Mouse (Mus musculus): ENCODE data around the gene Cdc27. TPM values are rescaled to one million over a fixed set of nuclear protein-coding genes. Genes with fewer than 3 reads are reported as not detected.

Cdc27 gene
- total and polyA plus RNA-seq, 3 experiments: 4.6 to 24.6 (median 23.2) TPM

- intact Hi-C loops (cut with DNase I): no loop called here
- H3K79me2 ChIP-seq (replicated peaks; ENCODE audit: control insufficient read depth, insufficient read depth, low read length): no peaks in the 10 kb centered on the region
- H3K4me1 ChIP-seq (ENCODE audit: control insufficient read depth, insufficient read depth, low read length): 0 out of 2 replicates have a peak, but pooled peaks cover 1% of the 10 kb centered on the region
- no peaks in the 10 kb centered on the region for H3K27me3 ChIP-seq (ENCODE audit: control insufficient read depth, insufficient read depth, low read length)
- 70% methylated on average over 1 of the region's 1 CpGs for WGBS
- DNase-seq: no peak
- no peak overlapping the region for H3K4me3 ChIP-seq
- H3K9ac ChIP-seq (ENCODE audit: low read depth, low read length): no peak overlapping the region
- TF ChIP-seq CTCF (IDR thresholded peaks at IDR 0.05) (no peak), EP300 (IDR thresholded peaks at IDR 0.05; ENCODE audit: insufficient read depth, low read depth, low read length) (no peak), POLR2A (IDR thresholded peaks at IDR 0.05; ENCODE audit: insufficient read depth, low read depth, low read length) (no peak)
- H3K36me3 ChIP-seq (ENCODE audit: control insufficient read depth, insufficient read depth, low read length): no peaks in the 10 kb centered on the region
- H3K27ac ChIP-seq: no peak overlapping the region
Observed at GRCm38 (mm10) chr11:104589570-104589969, 39.1 kb upstream of the Cdc27 start.

- intact Hi-C loops (cut with DNase I): no loop called here
- no peak for DNase-seq
- no peak overlapping the region for H3K4me3 ChIP-seq
- H3K4me1 ChIP-seq (ENCODE audit: control insufficient read depth, insufficient read depth, low read length): 0 out of 2 replicates have a peak, but pooled peaks cover 1% of the 10 kb centered on the region
- H3K27ac ChIP-seq: no peak overlapping the region
- no peaks in the 10 kb centered on the region for H3K79me2 ChIP-seq (replicated peaks; ENCODE audit: control insufficient read depth, insufficient read depth, low read length)
- TF ChIP-seq CTCF (IDR thresholded peaks at IDR 0.05) (no peak), POLR2A (IDR thresholded peaks at IDR 0.05; ENCODE audit: insufficient read depth, low read depth, low read length) (no peak), EP300 (IDR thresholded peaks at IDR 0.05; ENCODE audit: insufficient read depth, low read depth, low read length) (no peak)
- H3K36me3 ChIP-seq (ENCODE audit: control insufficient read depth, insufficient read depth, low read length): no peaks in the 10 kb centered on the region
- H3K9ac ChIP-seq (ENCODE audit: low read depth, low read length): no peak overlapping the region
- 86% methylated on average over 2 of the region's 2 CpGs for WGBS
- no peaks in the 10 kb centered on the region for H3K27me3 ChIP-seq (ENCODE audit: control insufficient read depth, insufficient read depth, low read length)
Observed at GRCm38 (mm10) chr11:104588513-104588912, 38.1 kb upstream of the Cdc27 start.

GRCm38 (mm10) chr11:104587904-104588303, 37.5 kb upstream of the Cdc27 start:
- Histone ChIP-seq H3K79me2 (replicated peaks; ENCODE audit: control insufficient read depth, insufficient read depth, low read length) (no peaks in the 10 kb centered on the region), H3K27me3 (ENCODE audit: control insufficient read depth, insufficient read depth, low read length) (no peaks in the 10 kb centered on the region), H3K27ac (no peak overlapping the region), H3K36me3 (ENCODE audit: control insufficient read depth, insufficient read depth, low read length) (no peaks in the 10 kb centered on the region), H3K9ac (ENCODE audit: low read depth, low read length) (no peak overlapping the region), H3K4me1 (ENCODE audit: control insufficient read depth, insufficient read depth, low read length) (0 out of 2 replicates have a peak, but pooled peaks cover 1% of the 10 kb centered on the region), H3K4me3 (no peak overlapping the region)
- TF ChIP-seq CTCF (IDR thresholded peaks at IDR 0.05): no peak
- no peak for TF ChIP-seq EP300 (IDR thresholded peaks at IDR 0.05; ENCODE audit: insufficient read depth, low read depth, low read length)
- no peak for TF ChIP-seq POLR2A (IDR thresholded peaks at IDR 0.05; ENCODE audit: insufficient read depth, low read depth, low read length)
- DNase-seq: no peak
- intact Hi-C loops (cut with DNase I): no loop called here
- WGBS: 96% methylated on average over 9 of the region's 9 CpGs

GRCm38 (mm10) chr11:104585495-104585894, 35.1 kb upstream of the Cdc27 start:
- DNase-seq: no peak
- Histone ChIP-seq H3K4me3 (no peak overlapping the region), H3K9ac (ENCODE audit: low read depth, low read length) (no peak overlapping the region), H3K79me2 (replicated peaks; ENCODE audit: control insufficient read depth, insufficient read depth, low read length) (no peaks in the 10 kb centered on the region), H3K27me3 (ENCODE audit: control insufficient read depth, insufficient read depth, low read length) (no peaks in the 10 kb centered on the region), H3K27ac (no peak overlapping the region), H3K36me3 (ENCODE audit: control insufficient read depth, insufficient read depth, low read length) (no peaks in the 10 kb centered on the region), H3K4me1 (ENCODE audit: control insufficient read depth, insufficient read depth, low read length) (peaks cover 4% of the 10 kb centered on the region)
- no peak for TF ChIP-seq EP300 (IDR thresholded peaks at IDR 0.05; ENCODE audit: insufficient read depth, low read depth, low read length)
- no peak for TF ChIP-seq POLR2A (IDR thresholded peaks at IDR 0.05; ENCODE audit: insufficient read depth, low read depth, low read length)
- no peak for TF ChIP-seq CTCF (IDR thresholded peaks at IDR 0.05)
- intact Hi-C loops (cut with DNase I): no loop called here
- WGBS: 87% methylated on average over 5 of the region's 5 CpGs

DNA sequence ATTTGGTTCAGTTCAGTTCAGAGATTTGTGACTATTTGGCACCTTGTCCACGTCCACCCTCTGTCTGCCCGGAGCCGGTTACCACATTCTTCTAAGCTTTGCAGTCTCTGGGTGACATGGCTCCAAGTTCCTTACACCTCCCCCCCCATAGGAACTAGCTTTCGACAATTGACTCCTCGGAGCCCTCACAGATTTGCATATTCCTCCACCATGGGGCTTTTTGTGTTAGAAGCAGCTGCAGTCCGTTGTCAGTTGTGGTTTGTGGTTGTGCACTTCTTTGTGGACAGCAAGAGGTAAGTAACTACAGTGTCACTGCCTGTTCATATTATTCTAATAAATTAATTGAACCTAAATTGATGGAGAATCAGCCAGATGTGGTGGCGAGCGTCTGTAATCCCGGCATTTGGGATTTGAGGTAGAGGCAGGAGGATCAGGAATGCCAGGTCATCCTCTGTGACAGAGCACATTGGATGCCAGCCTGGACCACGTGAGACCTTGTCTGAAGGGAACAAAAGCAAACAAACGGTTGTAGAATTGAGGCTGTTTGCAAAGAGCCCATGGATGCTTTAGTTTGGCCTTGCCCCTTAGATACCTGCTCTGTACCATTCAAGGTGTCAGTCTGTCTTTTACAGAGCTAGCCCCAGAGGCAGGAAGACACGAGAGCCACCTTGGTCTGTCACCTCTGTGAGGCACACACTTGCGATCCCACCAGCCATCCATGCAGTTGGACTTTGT, 32.4 kb upstream of the Cdc27 start:
- no peak for DNase-seq
- intact Hi-C loops (cut with DNase I): no loop called here
- 78% methylated on average over 13 of the region's 13 CpGs for WGBS
- TF ChIP-seq EP300 (IDR thresholded peaks at IDR 0.05; ENCODE audit: insufficient read depth, low read depth, low read length) (no peak), CTCF (IDR thresholded peaks at IDR 0.05) (no peak), POLR2A (IDR thresholded peaks at IDR 0.05; ENCODE audit: insufficient read depth, low read depth, low read length) (no peak)
- no peaks in the 10 kb centered on the region for H3K36me3 ChIP-seq (ENCODE audit: control insufficient read depth, insufficient read depth, low read length)
- H3K4me1 ChIP-seq (ENCODE audit: control insufficient read depth, insufficient read depth, low read length): peaks cover 5% of the 10 kb centered on the region
- no peaks in the 10 kb centered on the region for H3K27me3 ChIP-seq (ENCODE audit: control insufficient read depth, insufficient read depth, low read length)
- no peak overlapping the region for H3K27ac ChIP-seq
- no peak overlapping the region for H3K9ac ChIP-seq (ENCODE audit: low read depth, low read length)
- H3K4me3 ChIP-seq: no peak overlapping the region
- no peaks in the 10 kb centered on the region for H3K79me2 ChIP-seq (replicated peaks; ENCODE audit: control insufficient read depth, insufficient read depth, low read length)

GRCm38 (mm10) chr11:104582308-104582606, 31.8 kb upstream of the Cdc27 start:
- no peak overlapping the region for H3K4me3 ChIP-seq
- no peak overlapping the region for H3K27ac ChIP-seq
- no peaks in the 10 kb centered on the region for H3K79me2 ChIP-seq (replicated peaks; ENCODE audit: control insufficient read depth, insufficient read depth, low read length)
- peaks cover 5% of the 10 kb centered on the region for H3K4me1 ChIP-seq (ENCODE audit: control insufficient read depth, insufficient read depth, low read length)
- no peak overlapping the region for H3K9ac ChIP-seq (ENCODE audit: low read depth, low read length)
- 60% methylated on average over 2 of the region's 2 CpGs for WGBS
- TF ChIP-seq CTCF (IDR thresholded peaks at IDR 0.05): no peak
- no peaks in the 10 kb centered on the region for H3K36me3 ChIP-seq (ENCODE audit: control insufficient read depth, insufficient read depth, low read length)
- no peak for DNase-seq
- intact Hi-C loops (cut with DNase I): no loop called here
- no peaks in the 10 kb centered on the region for H3K27me3 ChIP-seq (ENCODE audit: control insufficient read depth, insufficient read depth, low read length)
